Mouse (Mus musculus) retina, postnatal 7 days (tissue): ENCODE results near the gene Slc30a3.
A peak's percentile ranks its signal among the peaks of the same experiment; 100 is the strongest.
"Not testable (repeated sequence)": the region's sequence is repeated elsewhere in the genome, so short reads cannot be mapped to it uniquely, and the experiment has no call there.

Experiments used
- DNase-seq: peaks from one replicate; pipeline ENCODE4 v3.0.0-alpha.2; 2012; ENCODE audit warnings: low read depth, low spot score

Gene Slc30a3

GRCm38 (mm10) chr5:31048763-31049641, 59.0 kb downstream of the Slc30a3 start, which contains the start of gene Slc5a6:
Slc5a6 (minus strand) TSS chr5:31048924.
- DNase-seq = peak; percentile 21

GRCm38 (mm10) chr5:31047848-31048762, 59.9 kb downstream of the Slc30a3 start, which contains the start of gene Atraid:
Atraid (plus strand) TSS chr5:31048312.
- DNase-seq = peak; percentile 95

DNA sequence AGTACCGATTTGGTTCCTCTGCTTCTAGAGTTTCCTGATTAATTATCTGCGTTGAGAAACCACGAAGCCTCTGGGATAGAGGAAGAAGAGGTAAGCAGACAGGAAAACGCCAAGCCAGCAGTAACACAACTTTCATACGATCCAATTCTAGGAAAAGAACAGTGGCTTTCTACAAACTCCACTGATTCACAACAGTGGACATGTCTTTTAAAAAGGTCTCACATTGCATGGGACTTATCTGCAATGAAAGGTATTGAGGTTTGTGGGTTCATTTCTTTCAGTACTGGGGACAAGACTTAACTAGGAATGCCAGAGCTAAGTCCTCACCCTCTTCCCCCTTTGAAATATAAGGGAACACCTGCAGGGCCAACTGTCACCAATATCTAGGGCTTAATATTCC, 61.0 kb downstream of the Slc30a3 start:
- no peak for DNase-seq

GRCm38 (mm10) chr5:31046416-31046815, 61.6 kb downstream of the Slc30a3 start:
- no peak for DNase-seq

GRCm38 (mm10) chr5:31038171-31038845, 69.7 kb downstream of the Slc30a3 start:
- no peak for DNase-seq

- not testable (repeated sequence) for DNase-seq
Observed at GRCm38 (mm10) chr5:31036556-31036955, 71.5 kb downstream of the Slc30a3 start.
